Mouse (Mus musculus) lung, postnatal 0 days (tissue): ENCODE data around the gene Gm19668. TPM values are rescaled to one million over a fixed set of nuclear protein-coding genes. Genes with fewer than 3 reads are reported as not detected.
"Not testable (repeated sequence)": the region's sequence is repeated elsewhere in the genome, so short reads cannot be mapped to it uniquely, and the experiment has no call there.

Experiments used
- ATAC-seq: fragments of 200-750 bp; cut with Nextera tagmentation; 2 replicates; pipeline ENCODE4 v1.8.0; 2017; ENCODE audit warnings: moderate library complexity
- DNase-seq: peaks from one replicate; pipeline ENCODE4 v3.0.0-alpha.2; 2016; ENCODE audit warnings: low spot score
- H3K27ac ChIP-seq: fragments of 300-500 bp; sonication (generic); 2 replicates; pipeline ENCODE4 v1.5.1; 2014; ENCODE audit warnings: antibody characterized with exemption, mild to moderate bottlenecking, low read length, mixed read lengths
- H3K27me3 ChIP-seq: fragments of 300-500 bp; sonication (generic); replicated peaks from 2 replicates; pipeline ENCODE4 v1.6.1; 2014; ENCODE audit warnings: low read length, mixed read lengths; ENCODE audit not compliant: insufficient read depth
- H3K36me3 ChIP-seq: fragments of 300-500 bp; sonication (generic); 2 replicates; pipeline ENCODE4 v1.6.1; 2014; ENCODE audit warnings: low read length, mixed read lengths; ENCODE audit not compliant: insufficient read depth
- H3K4me1 ChIP-seq: fragments of 300-500 bp; sonication (generic); 2 replicates; pipeline ENCODE4 v1.6.1; 2014; ENCODE audit warnings: antibody characterized with exemption, low read depth, low read length, mixed read lengths; ENCODE audit not compliant: insufficient read depth
- H3K4me2 ChIP-seq: fragments of 300-500 bp; sonication (generic); replicated peaks from 2 replicates; pipeline ENCODE4 v1.6.1; 2014; ENCODE audit warnings: low read depth, mild to moderate bottlenecking, low read length, moderate library complexity, mixed read lengths
- H3K4me3 ChIP-seq: fragments of 300-500 bp; sonication (generic); 2 replicates; pipeline ENCODE4 v1.5.1; 2014; ENCODE audit warnings: low read depth, low read length
- H3K9ac ChIP-seq: fragments of 300-500 bp; sonication (generic); replicated peaks from 2 replicates; pipeline ENCODE4 v1.6.1; 2014; ENCODE audit warnings: low read depth, mild to moderate bottlenecking
- H3K9me3 ChIP-seq: fragments of 300-500 bp; sonication (generic); 2 replicates; pipeline ENCODE4 v1.6.1; 2016; ENCODE audit warnings: low read length, mixed read lengths
- CTCF ChIP-seq: IDR thresholded peaks from 2 replicates; pipeline ENCODE4 v1.5.1; 2016; ENCODE audit warnings: antibody characterized with exemption, mild to moderate bottlenecking
- EP300 ChIP-seq: IDR thresholded peaks from 2 replicates; pipeline ENCODE4 v1.6.1; 2016; ENCODE audit warnings: antibody characterized with exemption, mild to moderate bottlenecking, control low read depth
- WGBS: fragments of 180-500 bp; shearing (Covaris S2); extraction: QIAGEN DNeasy Blood & Tissue Kit; methylation state at CpG from one replicate; pipeline ENCODE4 v1.1.7; 2014; 5-methylcytosine and 5-hydroxymethylcytosine counted together
- polyA plus RNA-seq: library from polyadenylated mRNA; unstranded; fragments of >200 nt; fragmentation: Nextera tagmentation; extraction: Ambion mirVana; gene quantifications from 2 replicates; pipeline ENCODE4 v1.2.1, GENCODE M21; 2015

Gm19668 gene
- polyA plus RNA-seq, 1 experiment from 2014 or later = not detected

DNA sequence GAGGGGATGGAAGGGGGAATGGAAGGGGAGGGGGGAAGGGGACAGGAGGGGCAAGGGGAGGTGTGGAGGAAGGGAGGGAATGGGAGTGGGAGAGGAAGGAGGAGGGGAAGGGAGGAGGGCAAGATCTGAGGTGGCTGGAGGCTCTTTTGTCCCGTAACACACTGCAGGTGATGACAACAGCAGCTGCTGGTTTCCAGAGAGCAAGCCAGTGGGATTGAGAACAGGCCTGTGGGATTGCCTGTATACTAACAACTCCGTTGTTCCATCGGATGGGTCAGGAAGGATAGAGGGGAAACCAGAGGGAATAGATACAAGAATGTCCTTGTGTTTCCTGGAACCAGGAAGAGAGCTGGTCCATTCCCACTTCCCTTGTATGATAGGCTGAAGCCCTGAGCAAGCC, 1.3 kb downstream of the Gm19668 start:
- 6% methylated on average over 3 of the region's 3 CpGs for WGBS
- peak; percentile 6 for DNase-seq
- no peaks in the 10 kb centered on the region for H3K36me3 ChIP-seq
- H3K4me3 ChIP-seq = no peak overlapping the region
- H3K4me2 ChIP-seq = no peak overlapping the region
- no peaks in the 10 kb centered on the region; the same call in 1 of the 2 replicates for H3K4me1 ChIP-seq
- no peak overlapping the region for H3K27ac ChIP-seq
- no peaks in the 10 kb centered on the region for H3K27me3 ChIP-seq
- no peak for TF ChIP-seq EP300
- no peak for TF ChIP-seq CTCF
- no peak for ATAC-seq
- H3K9ac ChIP-seq = no peak overlapping the region
- H3K9me3 ChIP-seq = no peaks in the 10 kb centered on the region

DNA sequence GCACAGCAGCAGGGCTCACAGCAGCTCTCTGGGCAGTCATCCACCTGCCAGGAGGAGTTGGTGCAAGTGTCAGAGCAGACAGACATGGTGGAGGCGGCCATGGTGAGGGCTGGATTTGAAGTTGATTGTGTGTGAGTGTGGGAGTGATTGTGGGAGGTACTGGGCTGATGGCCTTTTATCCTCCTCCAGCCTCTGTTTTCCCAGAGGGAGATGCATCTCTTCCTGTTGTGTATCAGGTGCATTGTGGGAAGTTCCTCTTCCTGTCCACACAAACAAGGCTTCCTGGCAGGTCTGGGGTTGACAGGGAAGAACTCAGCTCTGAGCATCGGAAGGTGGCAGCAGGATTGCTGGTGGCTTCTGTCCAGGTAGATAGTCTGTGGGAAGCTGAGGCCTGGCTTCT, 4.0 kb downstream of the Gm19668 start, which contains the start of gene Gm9639:
TSS of gene Gm9639 (minus strand) at position 101 of the 400 bp plus-strand sequence.
- H3K9ac ChIP-seq = no peak within 1 kb of the TSS
- TF ChIP-seq CTCF = no peak
- ATAC-seq = no peak

DNA sequence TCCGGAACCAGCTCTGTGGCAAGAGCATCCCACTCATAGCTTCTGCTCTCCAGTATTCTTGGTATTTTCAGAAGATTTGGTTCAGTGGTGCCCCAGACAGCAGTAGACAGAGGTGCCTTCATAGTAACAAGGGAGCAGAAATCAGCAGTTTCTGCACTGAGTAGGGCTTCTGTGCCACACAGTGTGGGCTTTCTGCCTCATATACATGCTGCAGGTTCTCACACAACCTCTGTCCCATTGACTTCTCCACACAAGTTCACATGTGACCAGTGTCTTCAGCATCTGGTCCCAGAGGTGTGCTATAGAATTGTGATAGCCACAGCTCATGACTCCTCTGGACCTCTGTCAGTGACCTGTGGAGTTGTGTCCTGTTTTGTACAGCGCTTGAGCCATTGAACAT, 10.3 kb downstream of the Gm19668 start:
- DNase-seq = no peak
- H3K27me3 ChIP-seq = no peaks in the 10 kb centered on the region
- TF ChIP-seq CTCF (no peak), EP300 (no peak)
- H3K9ac ChIP-seq = no peak overlapping the region
- no peaks in the 10 kb centered on the region for H3K4me1 ChIP-seq
- 75% methylated on average over 2 of the region's 2 CpGs for WGBS
- ATAC-seq = no peak
- no peaks in the 10 kb centered on the region for H3K36me3 ChIP-seq
- H3K27ac ChIP-seq = no peak overlapping the region
- no peak overlapping the region for H3K4me2 ChIP-seq
- no peaks in the 10 kb centered on the region for H3K9me3 ChIP-seq
- no peak overlapping the region for H3K4me3 ChIP-seq

More for the DNA sequence above, 4.0 kb downstream of the Gm19668 start, which contains the start of gene Gm9639:
- H3K9me3 ChIP-seq = no peaks in the 10 kb centered on the region
- no peak within 1 kb of the TSS for H3K4me2 ChIP-seq
- H3K4me1 ChIP-seq = no peaks in the 10 kb centered on the region; the same call in 1 of the 2 replicates
- H3K27me3 ChIP-seq = no peaks in the 10 kb centered on the region
- H3K36me3 ChIP-seq = no peaks in the 10 kb centered on the region
- H3K4me3 ChIP-seq = no peak within 1 kb of the TSS
- WGBS = 45% methylated on average over 2 of the region's 2 CpGs
- no peak for DNase-seq
- no peak within 1 kb of the TSS for H3K27ac ChIP-seq

DNA sequence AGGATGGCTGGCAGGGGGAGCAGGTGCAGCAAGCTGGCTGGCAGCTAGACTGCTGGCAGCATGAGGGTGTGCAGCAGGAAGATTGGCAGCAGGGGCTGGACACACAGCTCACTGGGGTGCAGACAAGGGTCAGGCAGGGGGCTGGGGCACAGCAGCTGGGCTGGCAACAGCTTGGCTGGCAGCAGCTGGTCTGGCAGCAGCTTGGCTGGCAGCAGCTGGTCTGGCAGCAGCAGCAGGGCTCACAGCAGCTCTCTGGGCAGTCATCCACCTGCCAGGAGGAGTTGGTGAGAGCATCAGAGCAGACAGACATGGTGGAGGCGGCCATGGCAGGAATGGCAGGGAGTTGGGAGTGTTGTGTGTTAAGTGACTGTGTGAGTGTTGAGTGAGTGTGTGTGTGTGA, 11.1 kb downstream of the Gm19668 start, which contains the start of gene Gm7137:
TSS of gene Gm7137 (minus strand) at position 325 of the 400 bp plus-strand sequence.
- H3K27me3 ChIP-seq, H3K9me3 ChIP-seq, ATAC-seq, H3K4me3 ChIP-seq, H3K27ac ChIP-seq, H3K9ac ChIP-seq, H3K4me1 ChIP-seq, H3K36me3 ChIP-seq, H3K4me2 ChIP-seq, DNase-seq: not testable (repeated sequence)
- 80% methylated on average over 1 of the region's 1 CpGs for WGBS

DNA sequence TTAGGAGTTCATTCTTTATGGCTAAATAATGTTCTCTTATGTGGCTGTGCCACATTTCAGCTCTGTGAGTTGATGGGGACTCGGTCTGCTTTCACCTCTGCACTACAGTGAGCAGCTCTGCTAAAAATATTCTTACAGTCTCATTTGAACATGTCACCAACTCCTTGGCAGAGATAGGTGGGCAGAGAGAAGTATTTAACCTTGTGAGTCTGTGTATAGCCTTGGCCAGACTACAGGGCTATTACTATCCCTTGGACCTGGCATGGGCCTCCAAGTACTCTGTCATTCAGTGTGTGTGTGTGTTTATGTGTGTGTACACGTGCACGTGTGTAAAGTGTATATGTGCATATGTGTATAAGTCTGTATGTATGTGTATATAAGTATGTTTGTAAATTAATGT, 15.5 kb downstream of the Gm19668 start:
- H3K9ac ChIP-seq, H3K4me3 ChIP-seq, H3K9me3 ChIP-seq, H3K4me1 ChIP-seq, DNase-seq, H3K27ac ChIP-seq, H3K4me2 ChIP-seq, H3K27me3 ChIP-seq, H3K36me3 ChIP-seq, ATAC-seq: not testable (repeated sequence)
- 69% methylated on average over 1 of the region's 3 CpGs for WGBS

DNA sequence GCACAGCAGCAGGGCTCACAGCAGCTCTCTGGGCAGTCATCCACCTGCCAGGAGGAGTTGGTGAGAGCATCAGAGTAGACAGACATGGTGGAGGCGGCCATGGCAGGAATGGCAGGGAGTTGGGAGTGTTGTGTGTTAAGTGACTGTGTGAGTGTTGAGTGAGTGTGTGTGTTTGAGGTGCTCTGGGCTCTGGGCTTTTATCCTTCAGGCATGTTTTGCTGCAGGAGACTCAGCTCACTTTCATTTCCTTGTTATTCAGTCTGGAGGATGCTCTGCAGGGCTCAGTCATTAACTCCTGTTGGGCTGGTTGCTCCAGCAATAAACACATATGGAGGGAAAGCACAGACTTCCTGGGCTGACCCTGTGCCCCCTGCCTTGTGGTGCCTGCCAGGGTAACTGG, 16.5 kb downstream of the Gm19668 start, which contains the start of gene Gm3250:
TSS of gene Gm3250 (minus strand) at position 101 of the 400 bp plus-strand sequence.
- DNase-seq, H3K27me3 ChIP-seq, H3K36me3 ChIP-seq, H3K4me3 ChIP-seq, ATAC-seq, H3K4me2 ChIP-seq, H3K9ac ChIP-seq, H3K27ac ChIP-seq, H3K4me1 ChIP-seq, H3K9me3 ChIP-seq: not testable (repeated sequence)
- 40% methylated on average over 1 of the region's 1 CpGs for WGBS

DNA sequence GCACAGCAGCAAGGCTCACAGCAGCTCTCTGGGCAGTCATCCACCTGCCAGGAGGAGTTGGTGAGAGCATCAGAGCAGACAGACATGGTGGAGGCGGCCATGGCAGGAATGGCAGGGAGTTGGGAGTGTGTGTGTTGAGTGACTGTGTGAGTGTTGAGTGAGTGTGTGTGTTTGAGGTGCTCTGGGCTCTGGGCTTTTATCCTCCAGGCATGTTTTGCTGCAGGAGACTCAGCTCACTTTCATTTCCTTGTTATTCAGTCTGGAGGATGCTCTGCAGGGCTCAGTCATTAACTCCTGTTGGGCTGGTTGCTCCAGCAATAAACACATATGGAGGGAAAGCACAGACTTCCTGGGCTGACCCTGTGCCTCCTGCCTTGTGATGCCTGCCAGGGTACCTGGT, 22.1 kb downstream of the Gm19668 start, which contains the start of gene Gm7138:
TSS of gene Gm7138 (minus strand) at position 101 of the 400 bp plus-strand sequence.
- 50% methylated on average over 1 of the region's 1 CpGs for WGBS
- not testable (repeated sequence) for H3K9me3 ChIP-seq, H3K4me3 ChIP-seq, H3K4me2 ChIP-seq, H3K4me1 ChIP-seq, H3K27me3 ChIP-seq, H3K27ac ChIP-seq, ATAC-seq, H3K36me3 ChIP-seq, DNase-seq, H3K9ac ChIP-seq

DNA sequence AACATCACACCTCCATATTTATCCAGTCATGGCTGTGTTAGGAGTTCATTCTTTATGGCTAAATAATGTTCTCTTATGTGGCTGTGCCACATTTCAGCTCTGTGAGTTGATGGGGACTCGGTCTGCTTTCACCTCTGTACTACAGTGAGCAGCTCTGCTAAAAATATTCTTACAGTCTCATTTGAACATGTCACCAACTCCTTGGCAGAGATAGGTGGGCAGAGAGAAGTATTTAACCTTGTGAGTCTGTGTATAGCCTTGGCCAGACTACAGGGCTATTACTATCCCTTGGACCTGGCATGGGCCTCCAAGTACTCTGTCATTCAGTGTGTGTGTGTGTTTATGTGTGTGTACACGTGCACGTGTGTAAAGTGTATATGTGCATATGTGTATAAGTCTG, 26.8 kb downstream of the Gm19668 start:
- H3K27ac ChIP-seq, H3K27me3 ChIP-seq, H3K4me3 ChIP-seq, ATAC-seq, H3K9me3 ChIP-seq, DNase-seq, H3K36me3 ChIP-seq, H3K4me1 ChIP-seq, H3K9ac ChIP-seq, H3K4me2 ChIP-seq: not testable (repeated sequence)
- WGBS = 89% methylated on average over 1 of the region's 3 CpGs

DNA sequence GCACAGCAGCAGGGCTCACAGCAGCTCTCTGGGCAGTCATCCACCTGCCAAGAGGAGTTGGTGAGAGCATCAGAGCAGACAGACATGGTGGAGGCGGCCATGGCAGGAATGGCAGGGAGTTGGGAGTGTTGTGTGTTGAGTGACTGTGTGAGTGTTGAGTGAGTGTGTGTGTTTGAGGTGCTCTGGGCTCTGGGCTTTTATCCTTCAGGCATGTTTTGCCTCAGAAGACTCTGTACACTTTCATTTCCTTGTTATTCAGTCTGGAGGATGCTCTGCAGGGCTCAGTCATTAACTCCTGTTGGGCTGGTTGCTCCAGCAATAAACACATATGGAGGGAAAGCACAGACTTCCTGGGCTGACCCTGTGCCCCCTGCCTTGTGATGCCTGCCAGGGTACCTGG, 27.7 kb downstream of the Gm19668 start, which contains the start of gene Gm3238:
TSS of gene Gm3238 (minus strand) at position 101 of the 400 bp plus-strand sequence.
- not testable (repeated sequence) for DNase-seq, H3K4me3 ChIP-seq, H3K27ac ChIP-seq, H3K9me3 ChIP-seq, ATAC-seq, H3K9ac ChIP-seq, H3K4me2 ChIP-seq, H3K27me3 ChIP-seq, H3K4me1 ChIP-seq, H3K36me3 ChIP-seq
- 60% methylated on average over 1 of the region's 1 CpGs for WGBS
